Mouse (Mus musculus): Measurements from ENCODE around the gene Gm4450. TPM values are rescaled to one million over a fixed set of nuclear protein-coding genes. Genes with fewer than 3 reads are reported as not detected.
"Not testable (repeated sequence)": the region's sequence is repeated elsewhere in the genome, so short reads cannot be mapped to it uniquely, and the experiment has no call there.

Gm4450 gene
- polyA plus RNA-seq, 1 experiment: not detected

DNA sequence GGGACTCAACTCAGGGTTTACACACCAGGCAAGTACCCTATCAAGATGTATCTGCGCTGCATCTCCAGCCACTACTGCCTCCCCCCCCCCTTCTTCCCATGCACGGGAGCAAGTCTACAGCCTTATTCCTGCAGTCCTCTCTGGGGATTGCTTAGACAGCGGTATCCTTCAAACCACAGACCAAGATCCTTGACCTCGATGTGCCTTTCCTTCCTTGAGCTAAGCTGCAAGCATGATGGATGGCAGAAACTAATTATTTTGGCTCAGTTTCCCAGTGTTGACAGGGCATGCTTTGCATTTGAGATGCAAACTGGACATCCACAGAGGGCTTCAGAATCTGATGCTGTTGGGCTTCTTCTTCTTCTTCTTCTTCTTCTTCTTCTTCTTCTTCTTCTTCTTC is 34.0 kb downstream of the Gm4450 start:
- H3K27ac ChIP-seq (ENCODE audit: insufficient read depth, low read depth, low read length): no peak overlapping the region

DNA sequence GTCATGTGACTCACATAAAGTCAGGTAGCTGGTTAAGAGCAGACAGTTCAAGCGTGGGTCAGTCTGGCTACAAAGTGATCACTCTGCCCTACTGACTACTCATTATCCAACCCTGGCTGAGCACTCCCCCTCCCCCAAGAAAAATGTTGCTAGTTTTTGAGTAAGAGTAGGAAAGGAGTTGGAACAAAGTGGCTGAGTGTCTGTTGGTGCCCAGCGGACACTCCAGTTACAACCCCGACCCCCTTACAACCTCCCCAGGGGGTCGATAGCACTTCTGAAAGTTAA is 37.2 kb downstream of the Gm4450 start:
- no peak overlapping the region for H3K27ac ChIP-seq (ENCODE audit: insufficient read depth, low read depth, low read length)
- H3K27me3 ChIP-seq (ENCODE audit: control insufficient read depth, insufficient read depth, low read length): no peaks in the 10 kb centered on the region
- H3K36me3 ChIP-seq (ENCODE audit: control insufficient read depth, insufficient read depth, low read length): no peaks in the 10 kb centered on the region
- no peak overlapping the region for H3K4me3 ChIP-seq (ENCODE audit: low read depth, low read length)
- 64% methylated on average over 4 of the region's 4 CpGs for WGBS
- H3K4me1 ChIP-seq (ENCODE audit: control insufficient read depth, insufficient read depth, insufficient read length, low read length): peaks cover 8% of the 10 kb centered on the region; the same call in 1 of the 2 replicates
- TF ChIP-seq POLR2A (IDR thresholded peaks at IDR 0.05; ENCODE audit: low read depth, low read length): no peak
- TF ChIP-seq CTCF (IDR thresholded peaks at IDR 0.05; ENCODE audit: extremely low read depth, insufficient read length, insufficient replicate concordance, low read depth, low read length): no peak

More for the DNA sequence above, 34.0 kb downstream of the Gm4450 start:
- no peak for TF ChIP-seq CTCF (IDR thresholded peaks at IDR 0.05; ENCODE audit: extremely low read depth, insufficient read length, insufficient replicate concordance, low read depth, low read length)
- no peak for TF ChIP-seq POLR2A (IDR thresholded peaks at IDR 0.05; ENCODE audit: low read depth, low read length)
- 89% methylated on average over 4 of the region's 4 CpGs for WGBS
- H3K36me3 ChIP-seq (ENCODE audit: control insufficient read depth, insufficient read depth, low read length): no peaks in the 10 kb centered on the region
- peaks cover 8% of the 10 kb centered on the region for H3K27me3 ChIP-seq (ENCODE audit: control insufficient read depth, insufficient read depth, low read length)
- peaks cover under 1% of the 10 kb centered on the region; the same call in 1 of the 2 replicates for H3K4me1 ChIP-seq (ENCODE audit: control insufficient read depth, insufficient read depth, insufficient read length, low read length)
- no peak overlapping the region for H3K4me3 ChIP-seq (ENCODE audit: low read depth, low read length)

DNA sequence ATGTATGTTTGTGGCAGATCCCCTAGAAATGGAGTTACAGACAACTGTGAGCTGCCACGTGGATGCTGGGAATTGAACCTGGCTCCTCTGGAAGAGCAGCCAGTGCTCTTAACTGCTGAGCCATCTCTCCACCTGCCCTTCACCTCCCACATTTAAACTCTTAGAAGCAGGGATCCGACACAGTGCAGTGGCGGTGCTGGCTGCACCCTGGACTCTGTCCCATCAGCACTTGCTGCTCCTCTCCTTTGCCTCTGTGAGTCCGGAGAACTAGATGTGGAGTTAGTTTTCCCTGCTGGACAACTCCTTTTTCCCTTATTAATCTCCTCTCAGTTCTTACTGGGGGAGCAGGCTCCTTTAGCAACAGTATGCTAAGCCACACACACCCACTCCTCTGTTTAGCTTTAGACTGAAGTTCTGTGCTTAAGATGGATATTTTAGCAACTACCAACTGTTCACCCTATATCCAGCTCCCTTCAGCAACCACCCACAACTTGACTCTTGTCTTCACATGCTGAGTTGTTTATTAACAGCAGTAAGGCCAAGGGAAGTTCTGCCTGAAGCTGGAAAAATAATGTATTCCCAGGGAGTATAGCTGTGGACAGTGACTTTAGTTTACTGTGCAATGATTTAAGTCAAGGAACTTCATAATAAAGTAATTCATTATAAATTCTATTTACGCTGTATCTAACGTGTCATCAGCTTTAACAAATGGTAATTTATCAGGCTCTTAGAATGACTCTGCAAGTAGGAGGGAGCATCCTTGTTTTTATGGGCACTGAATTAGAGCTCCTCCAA is 37.7 kb downstream of the Gm4450 start:
- Histone ChIP-seq H3K27ac (ENCODE audit: insufficient read depth, low read depth, low read length) (no peak overlapping the region), H3K36me3 (ENCODE audit: control insufficient read depth, insufficient read depth, low read length) (no peaks in the 10 kb centered on the region)
- TF ChIP-seq POLR2A (IDR thresholded peaks at IDR 0.05; ENCODE audit: low read depth, low read length) (no peak), CTCF (IDR thresholded peaks at IDR 0.05; ENCODE audit: extremely low read depth, insufficient read length, insufficient replicate concordance, low read depth, low read length) (no peak)

DNA sequence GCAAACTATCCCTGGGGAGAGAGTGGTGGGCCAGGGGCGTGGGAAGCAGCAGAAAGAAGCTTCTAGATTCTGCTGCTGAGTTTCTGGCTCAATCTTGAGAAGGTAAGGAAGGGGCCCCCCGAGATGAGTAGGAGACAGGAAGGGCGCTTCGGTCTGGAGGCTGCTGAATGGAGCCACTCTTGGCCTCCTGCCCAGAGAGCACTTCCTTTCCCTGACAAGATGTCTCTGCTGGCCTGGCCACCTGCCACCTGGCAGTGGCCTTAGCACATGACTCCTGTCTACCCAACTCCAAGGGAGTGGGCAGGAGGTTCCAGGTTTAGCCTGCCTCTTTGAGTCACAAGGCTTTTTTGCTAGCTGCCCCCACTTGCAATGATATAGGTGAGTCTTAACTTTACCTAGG is 39.6 kb downstream of the Gm4450 start:
- 4% methylated on average over 4 of the region's 4 CpGs for WGBS
- H3K36me3 ChIP-seq (ENCODE audit: control insufficient read depth, insufficient read depth, low read length): no peaks in the 10 kb centered on the region
- peaks cover 8% of the 10 kb centered on the region; the same call in 1 of the 2 replicates for H3K4me1 ChIP-seq (ENCODE audit: control insufficient read depth, insufficient read depth, insufficient read length, low read length)
- no peak overlapping the region for H3K27ac ChIP-seq (ENCODE audit: insufficient read depth, low read depth, low read length)
- 0 out of 2 replicates have a peak, but pooled peaks cover 6% of the 10 kb centered on the region for H3K27me3 ChIP-seq (ENCODE audit: control insufficient read depth, insufficient read depth, low read length)
- no peak overlapping the region for H3K4me3 ChIP-seq (ENCODE audit: low read depth, low read length)
- TF ChIP-seq POLR2A (IDR thresholded peaks at IDR 0.05; ENCODE audit: low read depth, low read length): no peak
- TF ChIP-seq CTCF (IDR thresholded peaks at IDR 0.05; ENCODE audit: extremely low read depth, insufficient read length, insufficient replicate concordance, low read depth, low read length): no peak

More for the DNA sequence above, 37.7 kb downstream of the Gm4450 start:
- Histone ChIP-seq H3K27me3 (ENCODE audit: control insufficient read depth, insufficient read depth, low read length) (no peaks in the 10 kb centered on the region), H3K4me3 (ENCODE audit: low read depth, low read length) (no peak overlapping the region), H3K4me1 (ENCODE audit: control insufficient read depth, insufficient read depth, insufficient read length, low read length) (peaks cover 8% of the 10 kb centered on the region; the same call in 1 of the 2 replicates)
- 64% methylated on average over 6 of the region's 6 CpGs for WGBS

DNA sequence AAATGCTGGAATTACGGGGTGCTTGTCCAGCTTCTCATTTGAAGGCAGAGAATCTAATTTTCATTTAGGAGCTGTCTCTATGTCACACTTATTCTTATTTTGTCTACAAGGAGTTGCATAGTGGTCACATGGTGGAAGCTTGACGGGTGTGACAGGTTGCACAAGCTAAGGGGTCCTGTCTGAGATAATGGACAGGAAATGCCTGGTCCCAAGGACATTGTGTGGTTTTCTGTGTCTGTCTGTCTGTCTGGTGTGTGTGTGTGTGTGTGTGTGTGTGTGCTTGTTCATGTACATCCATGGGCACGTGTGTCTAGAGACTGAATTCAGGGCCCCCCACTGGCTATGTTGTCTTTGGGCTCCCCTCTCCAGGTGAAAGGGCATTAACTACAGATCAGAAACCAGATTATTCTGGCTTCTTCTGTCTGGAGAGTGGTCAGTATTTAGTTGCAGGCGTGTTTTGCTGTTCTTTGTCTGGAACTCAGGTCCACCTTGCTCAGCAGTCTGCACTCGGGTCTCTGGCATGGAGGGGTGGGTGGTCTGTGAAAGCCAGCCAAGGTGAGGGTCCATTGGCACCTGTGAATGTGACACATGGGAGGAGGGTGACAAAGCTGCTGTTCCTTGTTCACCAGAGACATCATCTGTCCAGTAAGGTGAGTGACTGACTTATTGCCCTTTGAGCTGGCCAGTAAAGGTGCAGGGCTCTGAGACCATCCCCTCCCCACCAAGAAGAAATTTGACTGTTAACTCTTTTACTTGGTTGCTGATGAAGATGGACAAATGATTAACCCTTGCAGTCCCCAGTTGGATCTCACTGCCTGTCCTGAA is 40.3 kb downstream of the Gm4450 start:
- no peak for TF ChIP-seq CTCF (IDR thresholded peaks at IDR 0.05; ENCODE audit: extremely low read depth, insufficient read length, insufficient replicate concordance, low read depth, low read length)
- TF ChIP-seq POLR2A (IDR thresholded peaks at IDR 0.05; ENCODE audit: low read depth, low read length): no peak
- 83% methylated on average over 5 of the region's 5 CpGs for WGBS
- Histone ChIP-seq H3K4me1 (ENCODE audit: control insufficient read depth, insufficient read depth, insufficient read length, low read length) (peaks cover 8% of the 10 kb centered on the region; the same call in 1 of the 2 replicates), H3K36me3 (ENCODE audit: control insufficient read depth, insufficient read depth, low read length) (no peaks in the 10 kb centered on the region), H3K4me3 (ENCODE audit: low read depth, low read length) (no peak overlapping the region), H3K27me3 (ENCODE audit: control insufficient read depth, insufficient read depth, low read length) (0 out of 2 replicates have a peak, but pooled peaks cover 6% of the 10 kb centered on the region), H3K27ac (ENCODE audit: insufficient read depth, low read depth, low read length) (no peak overlapping the region)

DNA sequence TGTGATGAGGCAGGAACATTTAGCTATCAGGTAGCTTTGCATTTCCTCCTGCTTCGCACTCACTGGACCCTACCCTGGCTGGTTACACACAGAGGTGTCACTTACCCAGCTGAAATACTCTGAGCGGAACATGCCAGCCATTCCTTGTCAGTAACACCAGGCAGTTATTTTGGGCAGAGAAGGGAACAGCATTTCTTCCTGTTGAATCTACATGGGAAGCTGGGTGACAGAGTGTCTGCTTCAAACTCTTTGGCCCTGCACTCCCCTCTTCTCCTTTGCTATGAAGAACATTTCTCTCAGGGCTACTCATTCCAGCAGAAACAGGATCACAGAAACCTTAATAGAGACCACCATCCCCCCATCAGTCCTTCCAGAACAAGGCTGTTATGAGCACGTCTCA is 42.6 kb downstream of the Gm4450 start:
- H3K36me3 ChIP-seq (ENCODE audit: control insufficient read depth, insufficient read depth, low read length): no peaks in the 10 kb centered on the region
- H3K27ac ChIP-seq (ENCODE audit: insufficient read depth, low read depth, low read length): no peak overlapping the region
- H3K4me3 ChIP-seq (ENCODE audit: low read depth, low read length): no peak overlapping the region
- no peak for TF ChIP-seq POLR2A (IDR thresholded peaks at IDR 0.05; ENCODE audit: low read depth, low read length)
- no peak for TF ChIP-seq CTCF (IDR thresholded peaks at IDR 0.05; ENCODE audit: extremely low read depth, insufficient read length, insufficient replicate concordance, low read depth, low read length)
- H3K4me1 ChIP-seq (ENCODE audit: control insufficient read depth, insufficient read depth, insufficient read length, low read length): peaks cover 8% of the 10 kb centered on the region; the same call in 1 of the 2 replicates
- WGBS: 72% methylated on average over 3 of the region's 3 CpGs
- H3K27me3 ChIP-seq (ENCODE audit: control insufficient read depth, insufficient read depth, low read length): 0 out of 2 replicates have a peak, but pooled peaks cover 6% of the 10 kb centered on the region

DNA sequence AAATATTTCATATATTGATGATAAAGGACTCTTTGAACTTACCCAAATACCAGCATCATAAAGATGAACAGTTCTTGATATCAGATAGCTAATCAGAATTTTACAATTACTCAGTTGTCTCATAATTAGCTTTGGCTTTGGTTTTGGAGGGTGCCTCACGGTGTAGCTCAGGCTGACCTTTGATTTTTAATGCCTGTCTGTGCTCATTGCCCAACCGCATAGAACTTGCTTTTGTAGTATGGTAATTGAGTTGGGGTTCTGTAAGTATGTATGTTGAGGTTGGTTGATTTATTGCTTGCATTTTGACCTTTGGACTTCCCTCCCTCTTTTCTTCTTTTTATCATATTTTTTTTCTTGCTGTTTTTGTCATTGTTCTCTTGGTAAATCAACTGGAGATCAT is 43.2 kb downstream of the Gm4450 start:
- WGBS: 26% methylated on average over 2 of the region's 2 CpGs
- H3K27me3 ChIP-seq (ENCODE audit: control insufficient read depth, insufficient read depth, low read length): 0 out of 2 replicates have a peak, but pooled peaks cover 6% of the 10 kb centered on the region
- no peaks in the 10 kb centered on the region for H3K36me3 ChIP-seq (ENCODE audit: control insufficient read depth, insufficient read depth, low read length)
- H3K4me3 ChIP-seq (ENCODE audit: low read depth, low read length): no peak overlapping the region
- TF ChIP-seq POLR2A (IDR thresholded peaks at IDR 0.05; ENCODE audit: low read depth, low read length) (no peak), CTCF (IDR thresholded peaks at IDR 0.05; ENCODE audit: extremely low read depth, insufficient read length, insufficient replicate concordance, low read depth, low read length) (no peak)
- H3K27ac ChIP-seq (ENCODE audit: insufficient read depth, low read depth, low read length): no peak overlapping the region
- H3K4me1 ChIP-seq (ENCODE audit: control insufficient read depth, insufficient read depth, insufficient read length, low read length): peaks cover 8% of the 10 kb centered on the region; the same call in 1 of the 2 replicates

DNA sequence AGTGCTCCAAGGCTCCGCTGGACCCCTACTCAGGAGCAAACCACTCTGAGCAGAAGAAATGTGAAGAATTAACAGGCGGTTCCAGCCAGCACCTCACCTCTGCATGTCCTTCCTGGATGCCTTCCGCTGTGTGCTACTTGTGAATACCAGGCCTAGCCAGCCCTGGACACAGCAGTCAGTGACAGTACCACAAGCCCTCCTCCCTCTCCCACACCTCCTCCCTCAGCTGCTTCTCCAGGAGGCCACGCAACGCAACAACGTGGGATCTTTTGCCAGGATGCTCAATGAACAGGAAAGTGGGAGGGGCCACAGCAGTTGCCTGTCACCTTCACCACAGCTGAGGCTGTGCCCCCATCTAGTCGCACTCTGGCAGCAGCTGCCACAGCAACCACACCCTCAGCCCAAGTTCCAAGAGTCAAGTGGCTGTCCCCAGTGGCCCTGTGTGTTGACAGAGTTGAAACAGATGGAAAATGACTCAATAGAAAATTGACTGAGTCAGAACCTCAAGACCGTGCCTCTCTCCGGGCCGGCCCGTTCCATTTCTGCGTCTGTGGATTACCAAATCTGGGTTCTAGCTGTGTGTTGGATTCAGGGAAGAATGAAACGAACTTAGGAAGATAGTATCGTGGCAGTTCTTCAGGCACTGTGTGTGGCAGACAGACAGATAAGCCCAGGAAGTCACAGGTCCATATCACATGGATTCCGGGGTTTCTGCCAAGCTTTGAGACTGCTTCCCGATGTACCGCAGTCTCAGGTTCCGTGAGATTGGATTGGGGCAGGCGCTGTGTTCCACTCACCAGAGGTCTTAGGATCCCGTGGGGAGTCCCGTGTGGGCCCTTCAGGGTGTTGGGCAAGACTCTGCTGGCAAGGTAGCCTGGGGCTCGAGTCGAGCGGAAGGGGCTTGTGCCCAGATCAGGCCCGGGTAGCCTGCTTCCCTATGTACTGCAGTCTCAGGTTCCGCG is 46.0 kb downstream of the Gm4450 start:
- not testable (repeated sequence) for H3K27ac ChIP-seq (ENCODE audit: insufficient read depth, low read depth, low read length); H3K27me3 ChIP-seq (ENCODE audit: control insufficient read depth, insufficient read depth, low read length); H3K4me1 ChIP-seq (ENCODE audit: control insufficient read depth, insufficient read depth, insufficient read length, low read length); H3K4me3 ChIP-seq (ENCODE audit: low read depth, low read length); H3K36me3 ChIP-seq (ENCODE audit: control insufficient read depth, insufficient read depth, low read length)
- WGBS: 42% methylated on average over 17 of the region's 27 CpGs

DNA sequence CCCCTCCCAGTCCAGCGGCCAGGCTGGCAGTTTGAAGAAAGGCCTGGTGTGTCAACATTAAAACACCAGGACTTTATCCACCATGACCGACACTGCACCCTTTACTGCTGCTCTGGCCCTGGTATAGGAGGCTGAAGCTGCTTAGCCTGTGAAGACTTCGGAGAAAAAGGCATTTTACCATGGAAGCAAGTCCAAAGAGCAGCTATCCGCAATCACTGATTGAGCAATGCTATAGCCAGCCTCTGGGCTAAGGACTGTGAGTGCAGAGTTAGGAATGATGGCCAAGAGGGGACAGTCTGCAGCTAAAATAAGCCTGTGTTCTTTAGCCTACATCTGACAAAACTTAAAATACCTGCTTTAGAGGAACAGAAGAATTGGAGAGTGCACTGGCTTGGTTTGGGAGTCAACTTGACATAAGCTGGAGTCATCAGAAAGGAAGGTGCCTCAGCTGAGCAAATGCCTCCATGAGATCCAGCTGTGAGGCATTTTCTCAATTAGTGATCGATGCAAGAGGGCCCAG is 49.6 kb downstream of the Gm4450 start:
- 45% methylated on average over 5 of the region's 5 CpGs for WGBS

More for the DNA sequence above, 49.6 kb downstream of the Gm4450 start:
- H3K36me3 ChIP-seq (ENCODE audit: control insufficient read depth, insufficient read depth, low read length); H3K27ac ChIP-seq (ENCODE audit: insufficient read depth, low read depth, low read length); H3K4me3 ChIP-seq (ENCODE audit: low read depth, low read length); H3K27me3 ChIP-seq (ENCODE audit: control insufficient read depth, insufficient read depth, low read length); H3K4me1 ChIP-seq (ENCODE audit: control insufficient read depth, insufficient read depth, insufficient read length, low read length): not testable (repeated sequence)

Measured in small intestine, adult 2 months (tissue).